Mouse (Mus musculus): Measurements from ENCODE around the gene Bpgm. TPM values are rescaled to one million over a fixed set of nuclear protein-coding genes. Genes with fewer than 3 reads are reported as not detected.
A peak's percentile ranks its signal among the peaks of the same experiment; 100 is the strongest.

Bpgm gene
- polyA plus RNA-seq, 2 experiments: 37.5 to 38.5 TPM

GRCm38 (mm10) chr6:34515783-34516099 is 39.7 kb downstream of the Bpgm start:
- Histone ChIP-seq H3K4me3 (replicated peaks; ENCODE audit: low read length) (no peak overlapping the region), H3K27ac (replicated peaks; ENCODE audit: low read depth, low read length) (peak overlapping the region; percentile 74), H3K4me1 (ENCODE audit: control insufficient read depth, insufficient read depth, low read length) (peaks cover 38% of the 10 kb centered on the region), H3K9me3 (ENCODE audit: control insufficient read depth, low read length) (no peaks in the 10 kb centered on the region), H3K27me3 (ENCODE audit: control insufficient read depth, insufficient read depth, low read length) (no peaks in the 10 kb centered on the region), H3K36me3 (ENCODE audit: control insufficient read depth, insufficient read depth, low read length) (no peaks in the 10 kb centered on the region), H3K9ac (ENCODE audit: low read depth, low read length, severe bottlenecking) (no peak overlapping the region), H3K4me2 (replicated peaks; ENCODE audit: low read depth, low read length, severe bottlenecking) (no peak overlapping the region)
- no peak for DNase-seq (ENCODE audit: low spot score)
- no peak for ATAC-seq (ENCODE audit: low FRiP score, low read depth)
- no peak for TF ChIP-seq POLR2A (IDR thresholded peaks at IDR 0.05; ENCODE audit: borderline replicate concordance, extremely low read depth, insufficient read depth, insufficient read length)
- WGBS: 50% methylated on average over 1 of the region's 1 CpGs

- ATAC-seq (ENCODE audit: low FRiP score, low read depth) (no peak), DNase-seq (ENCODE audit: low spot score) (no peak)
- Histone ChIP-seq H3K9ac (ENCODE audit: low read depth, low read length, severe bottlenecking) (no peak overlapping the region), H3K27ac (replicated peaks; ENCODE audit: low read depth, low read length) (no peak overlapping the region), H3K27me3 (ENCODE audit: control insufficient read depth, insufficient read depth, low read length) (no peaks in the 10 kb centered on the region), H3K4me2 (replicated peaks; ENCODE audit: low read depth, low read length, severe bottlenecking) (no peak overlapping the region), H3K36me3 (ENCODE audit: control insufficient read depth, insufficient read depth, low read length) (no peaks in the 10 kb centered on the region), H3K4me1 (ENCODE audit: control insufficient read depth, insufficient read depth, low read length) (peaks cover 43% of the 10 kb centered on the region), H3K9me3 (ENCODE audit: control insufficient read depth, low read length) (no peaks in the 10 kb centered on the region), H3K4me3 (replicated peaks; ENCODE audit: low read length) (no peak overlapping the region)
- WGBS: 59% methylated on average over 5 of the region's 5 CpGs
- no peak for TF ChIP-seq POLR2A (IDR thresholded peaks at IDR 0.05; ENCODE audit: borderline replicate concordance, extremely low read depth, insufficient read depth, insufficient read length)
Observed at GRCm38 (mm10) chr6:34517750-34518149, 41.7 kb downstream of the Bpgm start.

- no peak for ATAC-seq (ENCODE audit: low FRiP score, low read depth)
- DNase-seq (ENCODE audit: low spot score): no peak
- no peak for TF ChIP-seq POLR2A (IDR thresholded peaks at IDR 0.05; ENCODE audit: borderline replicate concordance, extremely low read depth, insufficient read depth, insufficient read length)
- Histone ChIP-seq H3K27me3 (ENCODE audit: control insufficient read depth, insufficient read depth, low read length) (no peaks in the 10 kb centered on the region), H3K27ac (replicated peaks; ENCODE audit: low read depth, low read length) (no peak overlapping the region), H3K4me3 (replicated peaks; ENCODE audit: low read length) (no peak overlapping the region), H3K9me3 (ENCODE audit: control insufficient read depth, low read length) (no peaks in the 10 kb centered on the region), H3K9ac (ENCODE audit: low read depth, low read length, severe bottlenecking) (no peak overlapping the region), H3K4me2 (replicated peaks; ENCODE audit: low read depth, low read length, severe bottlenecking) (no peak overlapping the region), H3K4me1 (ENCODE audit: control insufficient read depth, insufficient read depth, low read length) (peaks cover 43% of the 10 kb centered on the region), H3K36me3 (ENCODE audit: control insufficient read depth, insufficient read depth, low read length) (no peaks in the 10 kb centered on the region)
- WGBS: 88% methylated on average over 1 of the region's 1 CpGs
Observed at GRCm38 (mm10) chr6:34519087-34519486, 43.1 kb downstream of the Bpgm start.

- Histone ChIP-seq H3K9ac (ENCODE audit: low read depth, low read length, severe bottlenecking) (no peak overlapping the region), H3K27me3 (ENCODE audit: control insufficient read depth, insufficient read depth, low read length) (no peaks in the 10 kb centered on the region), H3K4me2 (replicated peaks; ENCODE audit: low read depth, low read length, severe bottlenecking) (no peak overlapping the region), H3K27ac (replicated peaks; ENCODE audit: low read depth, low read length) (no peak overlapping the region), H3K4me1 (ENCODE audit: control insufficient read depth, insufficient read depth, low read length) (peaks cover 33% of the 10 kb centered on the region), H3K9me3 (ENCODE audit: control insufficient read depth, low read length) (no peaks in the 10 kb centered on the region), H3K36me3 (ENCODE audit: control insufficient read depth, insufficient read depth, low read length) (no peaks in the 10 kb centered on the region), H3K4me3 (replicated peaks; ENCODE audit: low read length) (no peak overlapping the region)
- no peak for TF ChIP-seq POLR2A (IDR thresholded peaks at IDR 0.05; ENCODE audit: borderline replicate concordance, extremely low read depth, insufficient read depth, insufficient read length)
- 8% methylated on average over 2 of the region's 2 CpGs for WGBS
- DNase-seq (ENCODE audit: low spot score): peak; percentile 83
- ATAC-seq (ENCODE audit: low FRiP score, low read depth): peak; percentile 83
Observed at GRCm38 (mm10) chr6:34520491-34520890, 44.5 kb downstream of the Bpgm start.

- H3K4me3 ChIP-seq (replicated peaks; ENCODE audit: low read length): no peak overlapping the region
- 11% methylated on average over 6 of the region's 6 CpGs for WGBS
- H3K27ac ChIP-seq (replicated peaks; ENCODE audit: low read depth, low read length): peak overlapping the region; percentile 63
- peaks cover 29% of the 10 kb centered on the region for H3K4me1 ChIP-seq (ENCODE audit: control insufficient read depth, insufficient read depth, low read length)
- H3K27me3 ChIP-seq (ENCODE audit: control insufficient read depth, insufficient read depth, low read length): no peaks in the 10 kb centered on the region
- H3K9ac ChIP-seq (ENCODE audit: low read depth, low read length, severe bottlenecking): no peak overlapping the region
- H3K9me3 ChIP-seq (ENCODE audit: control insufficient read depth, low read length): no peaks in the 10 kb centered on the region
- no peak for DNase-seq (ENCODE audit: low spot score)
- H3K36me3 ChIP-seq (ENCODE audit: control insufficient read depth, insufficient read depth, low read length): no peaks in the 10 kb centered on the region
- TF ChIP-seq POLR2A (IDR thresholded peaks at IDR 0.05; ENCODE audit: borderline replicate concordance, extremely low read depth, insufficient read depth, insufficient read length): no peak
- peak; percentile 69; the same call in 1 of the 2 replicates for ATAC-seq (ENCODE audit: low FRiP score, low read depth)
- H3K4me2 ChIP-seq (replicated peaks; ENCODE audit: low read depth, low read length, severe bottlenecking): no peak overlapping the region
Observed at GRCm38 (mm10) chr6:34520912-34521311, 44.9 kb downstream of the Bpgm start.

GRCm38 (mm10) chr6:34523476-34523875 is 47.5 kb downstream of the Bpgm start:
- 78% methylated on average over 5 of the region's 5 CpGs for WGBS
- no peak for TF ChIP-seq POLR2A (IDR thresholded peaks at IDR 0.05; ENCODE audit: borderline replicate concordance, extremely low read depth, insufficient read depth, insufficient read length)
- no peaks in the 10 kb centered on the region for H3K9me3 ChIP-seq (ENCODE audit: control insufficient read depth, low read length)
- DNase-seq (ENCODE audit: low spot score): no peak
- H3K4me3 ChIP-seq (replicated peaks; ENCODE audit: low read length): no peak overlapping the region
- H3K4me1 ChIP-seq (ENCODE audit: control insufficient read depth, insufficient read depth, low read length): peaks cover 17% of the 10 kb centered on the region
- no peak overlapping the region for H3K9ac ChIP-seq (ENCODE audit: low read depth, low read length, severe bottlenecking)
- no peaks in the 10 kb centered on the region for H3K27me3 ChIP-seq (ENCODE audit: control insufficient read depth, insufficient read depth, low read length)
- no peak overlapping the region for H3K4me2 ChIP-seq (replicated peaks; ENCODE audit: low read depth, low read length, severe bottlenecking)
- H3K36me3 ChIP-seq (ENCODE audit: control insufficient read depth, insufficient read depth, low read length): no peaks in the 10 kb centered on the region
- ATAC-seq (ENCODE audit: low FRiP score, low read depth): no peak
- H3K27ac ChIP-seq (replicated peaks; ENCODE audit: low read depth, low read length): no peak overlapping the region

Measured in limb, embryonic 14.5 days (tissue).